Mouse (Mus musculus) small intestine, adult 2 months (tissue): ENCODE measurements at regions not wholly inside any gene's neighbourhood (a gene's known extent, or its start where the extent isn't known, plus 50 kb on each side); places are given as distances from the start of the nearest gene placed in this dataset.

Experiments
- H3K27ac ChIP-seq: fragments of 200-500 bp; 2 replicates; pipeline ENCODE4 v1.5.1; 2012; ENCODE audit warnings: low read depth, low read length, control low read depth, inconsistent platforms; ENCODE audit not compliant: insufficient read depth
- H3K27me3 ChIP-seq: fragments of 200-500 bp; 2 replicates; pipeline ENCODE4 v1.6.1; 2012; ENCODE audit warnings: mild to moderate bottlenecking, moderate library complexity, low read length, inconsistent platforms; ENCODE audit not compliant: control insufficient read depth, insufficient read depth
- H3K36me3 ChIP-seq: fragments of 200-500 bp; 2 replicates; pipeline ENCODE4 v1.6.1; 2012; ENCODE audit warnings: mild to moderate bottlenecking, low read length, control low read depth, inconsistent platforms; ENCODE audit not compliant: control insufficient read depth, insufficient read depth
- H3K4me1 ChIP-seq: fragments of 200-500 bp; 2 replicates; pipeline ENCODE4 v1.6.1; 2012; ENCODE audit warnings: low read length, inconsistent platforms, mixed read lengths; ENCODE audit not compliant: control insufficient read depth, insufficient read depth, insufficient read length
- H3K4me3 ChIP-seq: fragments of 200-500 bp; 2 replicates; pipeline ENCODE4 v1.5.1; 2012; ENCODE audit warnings: low read depth, mild to moderate bottlenecking, control low read depth, inconsistent platforms, low read length, moderate library complexity
- CTCF ChIP-seq: fragments of 200-500 bp; IDR thresholded peaks from 2 replicates; pipeline ENCODE4 v1.5.1; 2012; ENCODE audit warnings: low read depth, mild to moderate bottlenecking, control low read depth, inconsistent platforms, low read length, moderate library complexity, mixed read lengths; ENCODE audit not compliant: insufficient replicate concordance, insufficient read length; ENCODE audit errors: extremely low read depth
- POLR2A ChIP-seq: fragments of 200-500 bp; IDR thresholded peaks from 2 replicates; pipeline ENCODE4 v1.6.1; 2012; ENCODE audit warnings: low read depth, mild to moderate bottlenecking, control low read depth, inconsistent platforms, low read length, moderate library complexity
- WGBS: fragments of 180-500 bp; shearing (Covaris S2); methylation state at CpG from one replicate; pipeline ENCODE4 v1.1.7; 2018; 5-methylcytosine and 5-hydroxymethylcytosine counted together

GRCm38 (mm10) chr8:26922178-26922540 lies 55.0 kb upstream of the Zfp703 start:
- Histone ChIP-seq H3K4me3 (no peak overlapping the region), H3K36me3 (no peaks in the 10 kb centered on the region), H3K27me3 (no peaks in the 10 kb centered on the region), H3K4me1 (no peaks in the 10 kb centered on the region), H3K27ac (no peak overlapping the region)
- no peak for TF ChIP-seq CTCF
- no peak for TF ChIP-seq POLR2A
- 92% methylated on average over 5 of the region's 5 CpGs for WGBS

DNA sequence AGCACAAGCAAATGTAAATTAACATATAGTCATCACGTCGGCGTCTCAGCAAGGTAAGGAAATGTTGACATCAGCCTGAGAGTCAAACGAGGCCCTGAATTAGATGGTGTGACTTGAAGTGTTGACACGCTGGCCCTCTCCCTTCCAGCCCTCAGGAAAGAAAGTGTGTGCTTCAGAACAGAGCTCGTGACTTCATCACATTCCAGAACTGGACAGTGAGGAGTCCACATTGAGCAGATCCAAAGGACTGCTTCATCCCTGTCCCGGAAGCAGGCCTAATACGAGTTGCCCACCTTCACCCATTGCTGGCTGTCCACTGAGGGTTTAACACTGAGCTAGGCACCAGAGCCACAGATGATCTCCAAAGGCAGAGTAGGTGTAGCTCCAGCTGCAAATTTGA lies 54.0 kb upstream of the Zfp703 start:
- no peaks in the 10 kb centered on the region for H3K4me1 ChIP-seq
- WGBS: 87% methylated on average over 8 of the region's 8 CpGs
- no peak overlapping the region for H3K4me3 ChIP-seq
- H3K36me3 ChIP-seq: no peaks in the 10 kb centered on the region
- H3K27ac ChIP-seq: no peak overlapping the region
- TF ChIP-seq POLR2A (no peak), CTCF (no peak)
- no peaks in the 10 kb centered on the region for H3K27me3 ChIP-seq
